Mouse (Mus musculus) layer of hippocampus, postnatal 14 days (tissue): ENCODE measurements around the gene Maob. TPM values are rescaled to one million over a fixed set of nuclear protein-coding genes. Genes with fewer than 3 reads are reported as not detected.
A peak's percentile ranks its signal among the peaks of the same experiment; 100 is the strongest.

Source experiments
- DNase-seq, 2 experiments: peaks; one replicate each; pipeline ENCODE4 v3.0.0; 2021 to 2022; ENCODE audit warnings: low spot score in 2 of 2, mixed read lengths in 1 of 2
- long read RNA-seq, 2 experiments: library from polyadenylated mRNA; stranded (forward); transcript quantifications; one replicate each; pipeline ENCODE4 v2.0.0; 2021
- total RNA-seq, 2 experiments: library from RNA; stranded (reverse); gene quantifications; 2 replicates each; pipeline ENCODE4 v1.2.3; 2021

Maob gene
- total RNA-seq = 10 to 100 TPM; 11.1 to 15.1 TPM
- long read RNA-seq, experiment 1, transcript Maob-201 (15 exons, 2,411 nt) = major isoform, 10 of 13 reads
- long read RNA-seq, experiment 1, partial matches to known transcripts = 2 of 13 reads
- long read RNA-seq, experiment 1, other reads (novel, unspliced or antisense) = 1 of 13 reads
- long read RNA-seq, experiment 2, transcript Maob-201 (15 exons, 2,411 nt) = major isoform, 14 of 15 reads
- long read RNA-seq, experiment 2, partial matches to known transcripts = 0 of 15 reads
- long read RNA-seq, experiment 2, other reads (novel, unspliced or antisense) = 1 of 15 reads

GRCm38 (mm10) chrX:16817261-16817769 is at the start of gene Maob:
Gene Maob, minus strand, starts transcription at chrX:16817366.
- peak in 1 of 2 experiments; percentile 4 for DNase-seq

DNA sequence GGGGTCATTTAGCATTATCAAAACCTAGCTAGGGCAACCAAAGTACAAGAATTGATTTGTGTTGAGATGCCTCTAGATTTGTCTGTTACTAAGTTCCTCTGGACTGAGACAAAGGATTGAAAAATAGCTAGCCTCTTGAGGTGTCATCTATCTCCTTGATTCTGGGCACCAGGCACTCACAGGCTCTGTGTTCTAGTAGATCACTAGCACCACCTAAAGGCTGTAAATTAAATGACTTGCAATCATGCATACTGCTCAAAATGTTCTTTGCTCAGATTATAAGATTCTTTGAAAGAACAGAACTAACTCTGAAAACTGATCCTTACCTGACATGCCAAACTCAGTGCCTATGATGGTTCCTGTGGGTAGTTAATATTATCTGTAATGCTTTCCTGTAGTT is 43.1 kb upstream of the Maob start:
- DNase-seq = no peak

GRCm38 (mm10) chrX:16846034-16846433 is 28.9 kb upstream of the Maob start:
- DNase-seq = no peak

DNA sequence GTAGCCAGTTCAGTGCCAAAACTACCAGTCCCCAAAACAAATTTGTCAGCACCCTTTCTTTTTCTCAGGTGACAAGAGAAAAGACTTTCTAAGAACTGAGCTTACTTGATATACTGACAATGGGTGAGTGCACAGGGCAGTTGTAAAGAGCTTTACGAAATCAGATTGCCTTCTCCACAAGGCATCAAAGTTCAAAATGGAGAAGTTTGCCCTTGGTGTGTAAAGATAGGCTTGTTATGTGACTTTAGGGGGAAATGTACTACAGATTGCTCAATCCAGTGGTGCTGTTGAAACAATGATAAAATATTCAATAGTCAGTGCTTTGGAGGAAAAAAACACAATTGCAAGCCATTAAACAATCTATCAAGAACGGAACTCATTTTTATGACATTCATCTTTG is 24.3 kb upstream of the Maob start:
- DNase-seq = no peak

DNA sequence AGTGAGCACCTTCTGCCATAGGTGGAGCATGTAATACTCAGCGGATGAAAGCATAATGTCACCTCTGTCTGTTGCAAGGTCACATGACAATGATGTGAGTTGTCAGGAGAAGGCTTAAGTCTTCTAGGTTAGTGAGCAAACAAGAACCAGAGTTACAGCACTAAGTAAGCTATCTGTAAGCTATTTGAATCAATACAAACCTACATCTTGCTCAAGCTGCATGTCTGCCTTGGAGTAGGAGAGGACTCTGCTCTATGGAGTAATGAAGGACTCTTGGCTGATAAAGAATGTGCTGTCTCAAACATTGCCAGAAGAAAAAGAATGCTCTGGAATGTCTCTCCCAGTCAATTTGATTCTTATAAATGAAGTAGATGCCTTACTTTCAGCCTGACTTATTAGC is 20.1 kb upstream of the Maob start:
- no peak for DNase-seq

GRCm38 (mm10) chrX:16836488-16837082 is 19.4 kb upstream of the Maob start:
- DNase-seq = no peak

DNA sequence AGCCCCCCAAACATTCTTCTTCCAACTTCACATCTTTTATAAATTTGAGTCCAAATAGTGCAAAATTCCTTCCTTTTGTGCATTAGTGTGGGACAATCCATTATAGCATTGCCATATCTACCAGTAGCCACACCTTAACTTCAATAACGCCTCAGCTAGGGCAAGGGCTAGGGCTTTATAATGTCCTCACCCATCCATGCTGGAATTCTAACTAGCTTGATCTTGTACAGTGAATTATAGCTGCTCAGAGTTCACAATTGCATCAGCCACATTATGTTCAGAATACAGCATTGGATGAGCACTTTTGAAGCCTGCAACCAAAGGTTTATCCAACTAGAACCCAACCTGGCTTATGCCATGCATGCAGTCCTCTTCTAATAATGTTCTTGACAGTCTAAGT is 8.9 kb upstream of the Maob start:
- DNase-seq = no peak

DNA sequence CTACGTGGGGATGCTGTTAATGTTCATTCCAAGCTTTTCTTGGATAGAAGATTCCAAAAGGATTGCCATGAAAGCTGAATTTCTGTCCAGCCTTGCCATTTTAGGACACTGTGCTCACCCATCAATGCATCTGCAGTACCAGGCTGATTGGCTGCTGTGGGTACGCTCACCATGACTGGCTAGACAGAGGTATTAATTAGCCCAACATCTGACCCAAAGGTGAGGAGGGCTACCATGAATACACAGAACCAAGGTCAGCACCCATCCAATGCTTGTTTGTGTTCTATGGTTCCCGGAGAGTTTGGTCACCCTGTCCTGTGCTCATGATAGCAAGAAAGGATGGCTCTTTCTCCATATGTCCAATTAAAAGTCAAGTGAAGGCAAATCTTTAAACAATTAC is 1.2 kb downstream of the Maob start:
- no peak for DNase-seq

DNA sequence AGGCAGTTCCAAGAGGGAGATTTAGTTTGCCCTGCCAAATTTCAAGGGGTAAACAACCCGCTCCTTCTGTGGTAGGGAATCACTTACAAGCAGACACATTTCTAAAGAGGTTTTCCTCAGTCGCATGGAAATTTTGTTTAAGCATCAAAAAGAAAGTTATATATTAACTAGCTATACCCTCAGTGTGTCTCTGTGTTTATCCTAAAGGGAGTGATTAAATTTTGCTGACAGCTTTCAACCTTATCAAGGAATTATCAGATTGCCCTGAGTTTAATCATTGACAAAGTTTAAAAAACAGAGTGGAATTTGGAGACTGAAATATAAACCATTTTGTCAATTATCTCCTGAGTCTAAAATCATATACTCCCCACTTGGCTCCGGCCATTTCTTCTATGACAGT is 5.1 kb downstream of the Maob start:
- no peak for DNase-seq

- no peak for DNase-seq
Observed at GRCm38 (mm10) chrX:16767453-16767852, 49.7 kb downstream of the Maob start.

GRCm38 (mm10) chrX:16766156-16766555 is 51.0 kb downstream of the Maob start:
- DNase-seq = peak in 1 of 2 experiments; percentile 13

- DNase-seq = no peak
Observed at GRCm38 (mm10) chrX:16761430-16761829, 55.7 kb downstream of the Maob start.

DNA sequence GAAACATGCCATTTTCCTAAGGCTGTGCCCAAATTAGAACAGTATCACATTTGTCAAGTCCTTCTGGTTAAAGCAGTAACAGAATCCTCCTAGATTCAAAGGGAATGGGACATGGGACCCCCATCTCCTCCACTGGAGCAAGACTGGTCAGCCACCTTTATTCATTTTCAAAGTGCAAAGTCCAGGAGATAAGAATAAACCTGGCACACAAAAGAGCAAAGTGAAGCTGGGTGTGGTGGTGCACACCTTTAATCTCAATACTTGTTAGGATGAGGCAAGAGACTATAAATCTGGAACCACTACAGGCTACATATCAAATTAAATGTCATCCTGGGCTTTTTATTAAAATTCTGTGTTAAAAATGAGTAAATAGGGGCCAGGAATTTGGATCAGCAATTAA is 62.4 kb downstream of the Maob start:
- DNase-seq = no peak

DNA sequence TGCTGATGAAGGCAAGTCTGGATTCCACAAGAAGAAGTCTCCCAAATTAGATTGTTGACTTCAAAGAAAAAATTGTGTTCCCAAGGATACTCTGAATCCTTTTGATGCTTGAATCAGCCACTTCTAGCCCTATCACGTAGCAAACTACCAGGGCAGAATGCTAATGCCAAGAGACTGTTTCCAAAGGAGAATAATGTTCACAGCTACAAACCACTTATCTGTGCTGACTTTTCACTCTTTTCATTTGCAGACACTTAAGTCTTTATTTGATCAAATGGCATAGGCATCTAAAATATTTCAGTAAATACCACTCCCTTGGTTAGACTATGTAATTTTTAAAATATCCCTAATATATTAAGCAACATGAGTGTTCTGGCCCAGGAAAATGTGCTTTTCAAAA is 68.2 kb downstream of the Maob start:
- no peak for DNase-seq

- DNase-seq = peak in 1 of 2 experiments; percentile 0
Observed at GRCm38 (mm10) chrX:16714033-16714432, 103.1 kb downstream of the Maob start.

GRCm38 (mm10) chrX:16706094-16706493 is 111.1 kb downstream of the Maob start:
- DNase-seq = no peak

Other genes with a start within 250 kb of the Maob start
- 10 to 100 TPM; 21.5 to 22.8 TPM for gene Maoa, start 197.7 kb downstream of the Maob start, total RNA-seq
- gene Ndp, start 94.4 kb upstream of the Maob start, total RNA-seq = 10 to 100 TPM; 10.9 to 13.0 TPM